Mouse (Mus musculus) limb, embryonic 14.5 days (tissue): ENCODE measurements around the gene Lbx1. TPM values are rescaled to one million over a fixed set of nuclear protein-coding genes. Genes with fewer than 3 reads are reported as not detected.

Experiments
- ATAC-seq: fragments of 200-750 bp; cut with Nextera tagmentation; 2 replicates; pipeline ENCODE4 v1.8.0; 2017; ENCODE audit warnings: low read depth, moderate number of reproducible peaks, moderate TSS enrichment; ENCODE audit not compliant: low FRiP score
- DNase-seq: peaks from one replicate; pipeline ENCODE4 v3.0.0-alpha.2; 2015; ENCODE audit warnings: low spot score
- H3K27ac ChIP-seq: fragments of 300-500 bp; sonication (generic); replicated peaks from 2 replicates; pipeline ENCODE4 v1.5.1; 2014; ENCODE audit warnings: low read depth, mild to moderate bottlenecking, low read length, moderate library complexity, mixed read lengths
- H3K27me3 ChIP-seq: fragments of 300-500 bp; sonication (generic); 2 replicates; pipeline ENCODE4 v1.6.1; 2014; ENCODE audit warnings: low read length, mixed read lengths; ENCODE audit not compliant: control insufficient read depth, insufficient read depth
- H3K36me3 ChIP-seq: fragments of 300-500 bp; sonication (generic); 2 replicates; pipeline ENCODE4 v1.6.1; 2014; ENCODE audit warnings: mild to moderate bottlenecking, low read length, moderate library complexity, mixed read lengths; ENCODE audit not compliant: control insufficient read depth, insufficient read depth
- H3K4me1 ChIP-seq: fragments of 300-500 bp; sonication (generic); 2 replicates; pipeline ENCODE4 v1.6.1; 2014; ENCODE audit warnings: antibody characterized with exemption, low read length, mixed read lengths; ENCODE audit not compliant: control insufficient read depth, insufficient read depth
- H3K4me2 ChIP-seq: fragments of 300-500 bp; sonication (generic); replicated peaks from 2 replicates; pipeline ENCODE4 v1.6.1; 2014; ENCODE audit warnings: low read depth, mild to moderate bottlenecking, low read length, moderate library complexity; ENCODE audit not compliant: severe bottlenecking
- H3K4me3 ChIP-seq: fragments of 300-500 bp; sonication (generic); replicated peaks from 2 replicates; pipeline ENCODE4 v1.5.1; 2014; ENCODE audit warnings: low read length
- H3K9ac ChIP-seq: fragments of 300-500 bp; sonication (generic); 2 replicates; pipeline ENCODE4 v1.6.1; 2014; ENCODE audit warnings: mild to moderate bottlenecking, low read depth, low read length, moderate library complexity; ENCODE audit not compliant: severe bottlenecking
- H3K9me3 ChIP-seq: fragments of 300-500 bp; sonication (generic); 2 replicates; pipeline ENCODE4 v1.6.1; 2016; ENCODE audit warnings: low read length; ENCODE audit not compliant: control insufficient read depth
- POLR2A ChIP-seq: fragments of 200-500 bp; IDR thresholded peaks from 2 replicates; pipeline ENCODE4 v1.8.0; 2012; ENCODE audit warnings: inconsistent platforms, mild to moderate bottlenecking, moderate library complexity, borderline replicate concordance; ENCODE audit not compliant: insufficient read depth, insufficient read length; ENCODE audit errors: extremely low read depth
- WGBS: fragments of 180-500 bp; shearing (Covaris S2); extraction: QIAGEN DNeasy Blood & Tissue Kit; methylation state at CpG from one replicate; pipeline ENCODE4 v1.1.7; 2014; 5-methylcytosine and 5-hydroxymethylcytosine counted together
- polyA plus RNA-seq, 2 experiments: library from polyadenylated mRNA; depleted of rRNA in 1 of 2; stranded (reverse) in 1 of 2; unstranded in 1 of 2; fragments of >200 nt; fragmentation: Nextera tagmentation in 1 of 2; extraction: Ambion mirVana in 1 of 2; gene quantifications; 2 replicates each; pipeline versions ENCODE4 v1.2.1 to v1.2.3; 2012 to 2014

Gene Lbx1
- polyA plus RNA-seq, 2 experiments: 2.2 to 2.7 TPM

DNA sequence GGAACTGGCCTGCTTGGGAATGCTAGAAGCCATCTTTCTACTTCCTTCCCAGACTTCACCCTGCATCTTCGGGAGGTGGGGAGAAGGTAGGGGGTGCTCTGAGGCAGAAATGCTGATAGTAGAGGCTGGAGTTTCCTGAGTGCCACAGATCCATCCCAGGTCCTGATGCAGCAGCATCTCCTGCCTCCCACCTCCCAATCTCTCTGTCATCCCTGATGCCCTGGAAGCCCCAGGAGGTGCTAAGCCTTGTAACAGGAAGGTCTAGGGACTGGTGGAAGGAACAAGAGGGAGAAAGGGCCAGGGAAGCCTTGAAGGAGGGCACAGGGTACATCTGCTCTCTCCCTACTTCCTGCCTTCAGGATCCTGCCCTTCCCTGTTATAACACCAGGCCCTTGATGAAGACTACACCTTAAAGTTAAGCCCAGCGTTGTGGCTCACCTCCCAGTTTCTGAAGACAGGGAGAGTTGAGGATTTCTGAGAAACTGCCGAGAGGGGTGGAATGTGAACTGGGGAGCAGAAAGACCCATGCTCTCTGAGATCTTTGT lies 2.1 kb upstream of the Lbx1 start:
- no peak overlapping the region for H3K27ac ChIP-seq
- DNase-seq (no peak), ATAC-seq (no peak)
- no peak overlapping the region for H3K9ac ChIP-seq
- no peaks in the 10 kb centered on the region for H3K9me3 ChIP-seq
- H3K4me1 ChIP-seq: peaks cover 11% of the 10 kb centered on the region
- H3K27me3 ChIP-seq: peaks cover 94% of the 10 kb centered on the region
- H3K4me2 ChIP-seq: no peak overlapping the region
- peak overlapping the region; percentile 35; the same call in 1 of the 2 replicates for H3K4me3 ChIP-seq
- H3K36me3 ChIP-seq: no peaks in the 10 kb centered on the region
- TF ChIP-seq POLR2A: no peak
- WGBS: 3% methylated on average over 3 of the region's 3 CpGs

DNA sequence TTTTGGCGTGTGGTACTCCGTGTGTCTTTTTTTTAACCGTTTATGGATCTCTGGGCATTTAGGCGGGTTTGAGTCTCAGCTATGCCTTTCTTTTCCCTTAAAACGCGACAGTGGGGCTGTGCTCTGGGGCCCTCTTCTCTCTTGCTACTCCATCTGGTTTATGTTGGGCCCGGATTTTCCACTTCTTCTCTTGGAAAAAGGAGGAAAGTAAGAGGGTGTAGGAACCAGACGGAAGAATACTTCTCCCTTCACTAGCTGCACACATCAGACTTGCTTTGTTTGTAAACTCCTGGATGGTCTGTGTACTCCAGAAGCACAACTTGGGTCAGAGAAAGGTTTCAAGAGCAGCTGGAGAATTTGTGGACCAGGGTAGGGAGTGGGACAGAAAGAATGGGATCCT lies 1.5 kb upstream of the Lbx1 start:
- Histone ChIP-seq H3K4me3 (peak overlapping the region; percentile 35), H3K27me3 (peaks cover 93% of the 10 kb centered on the region), H3K36me3 (no peaks in the 10 kb centered on the region), H3K9ac (no peak overlapping the region), H3K4me2 (peak overlapping the region; percentile 51; the same call in 1 of the 2 replicates), H3K4me1 (peaks cover 11% of the 10 kb centered on the region), H3K9me3 (no peaks in the 10 kb centered on the region), H3K27ac (no peak overlapping the region)
- no peak for TF ChIP-seq POLR2A
- ATAC-seq (no peak), DNase-seq (no peak)
- 3% methylated on average over 8 of the region's 8 CpGs for WGBS

DNA sequence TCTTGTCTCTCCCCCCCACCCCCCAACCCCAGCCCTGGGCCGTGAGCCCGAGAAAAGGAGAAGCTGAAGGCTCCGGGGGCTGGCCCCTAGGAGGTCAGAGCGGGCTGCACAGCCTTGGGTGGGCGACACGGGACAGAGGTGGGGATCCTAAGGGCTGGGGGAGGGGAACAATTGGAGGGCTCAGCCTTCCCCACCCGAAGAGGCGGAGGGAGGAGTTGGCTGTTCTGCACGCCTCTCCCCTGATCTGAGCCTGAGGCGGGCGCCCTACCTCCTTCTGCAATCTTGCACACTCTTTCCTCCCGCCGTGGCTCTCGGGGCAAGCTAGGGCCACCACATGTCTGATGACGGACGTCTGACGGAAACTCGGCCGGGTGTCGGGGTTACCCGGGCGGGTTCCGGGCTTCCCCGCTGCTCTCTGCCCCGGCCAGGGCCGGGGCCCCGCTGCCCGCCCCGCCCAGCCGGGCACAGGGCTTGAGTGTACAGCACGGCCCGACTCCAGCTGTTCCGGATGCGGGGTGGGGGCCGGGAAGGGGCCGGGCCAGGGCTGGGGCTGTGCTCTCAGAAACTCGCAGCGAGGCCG lies 841 bp upstream of the Lbx1 start:
- Histone ChIP-seq H3K4me3 (peak overlapping the region; percentile 35), H3K4me2 (peak overlapping the region; percentile 51), H3K9me3 (no peaks in the 10 kb centered on the region), H3K27me3 (peaks cover 93% of the 10 kb centered on the region), H3K4me1 (peaks cover 11% of the 10 kb centered on the region), H3K9ac (peak overlapping the region; percentile 32; the same call in 1 of the 2 replicates), H3K27ac (no peak overlapping the region), H3K36me3 (no peaks in the 10 kb centered on the region)
- ATAC-seq (peak; percentile 79), DNase-seq (peak; percentile 67)
- no peak for TF ChIP-seq POLR2A
- WGBS: under 1% methylated on average over 35 of the region's 39 CpGs

DNA sequence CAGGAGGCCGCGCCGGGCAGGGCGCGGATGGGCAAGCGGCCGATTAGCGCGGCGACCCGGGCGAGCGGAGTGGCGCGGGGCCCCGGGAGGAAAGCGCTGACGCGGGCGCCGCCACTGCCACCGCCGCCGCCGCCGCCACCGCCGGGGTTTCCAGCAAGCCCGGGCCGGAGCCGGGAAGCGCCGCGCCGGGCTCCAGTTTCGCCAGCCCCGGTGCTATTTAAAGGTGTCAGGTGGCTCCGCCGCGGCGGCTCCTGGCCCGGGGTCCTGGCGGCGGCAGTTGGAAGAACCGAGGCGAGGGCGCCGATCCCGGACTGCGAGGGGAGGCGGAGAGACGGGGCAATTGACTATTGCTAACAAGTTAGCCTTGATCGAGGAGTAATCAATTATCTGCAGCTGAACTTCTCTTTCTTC lies 276 bp downstream of the Lbx1 start:
- under 1% methylated on average over 40 of the region's 53 CpGs for WGBS
- Histone ChIP-seq H3K4me1 (peaks cover 16% of the 10 kb centered on the region), H3K4me2 (peak overlapping the region; percentile 51), H3K9me3 (no peaks in the 10 kb centered on the region), H3K27me3 (peaks cover 94% of the 10 kb centered on the region), H3K4me3 (peak overlapping the region; percentile 35), H3K36me3 (no peaks in the 10 kb centered on the region), H3K9ac (peak overlapping the region; percentile 28; the same call in 1 of the 2 replicates), H3K27ac (no peak overlapping the region)
- ATAC-seq (no peak), DNase-seq (no peak)
- no peak for TF ChIP-seq POLR2A

DNA sequence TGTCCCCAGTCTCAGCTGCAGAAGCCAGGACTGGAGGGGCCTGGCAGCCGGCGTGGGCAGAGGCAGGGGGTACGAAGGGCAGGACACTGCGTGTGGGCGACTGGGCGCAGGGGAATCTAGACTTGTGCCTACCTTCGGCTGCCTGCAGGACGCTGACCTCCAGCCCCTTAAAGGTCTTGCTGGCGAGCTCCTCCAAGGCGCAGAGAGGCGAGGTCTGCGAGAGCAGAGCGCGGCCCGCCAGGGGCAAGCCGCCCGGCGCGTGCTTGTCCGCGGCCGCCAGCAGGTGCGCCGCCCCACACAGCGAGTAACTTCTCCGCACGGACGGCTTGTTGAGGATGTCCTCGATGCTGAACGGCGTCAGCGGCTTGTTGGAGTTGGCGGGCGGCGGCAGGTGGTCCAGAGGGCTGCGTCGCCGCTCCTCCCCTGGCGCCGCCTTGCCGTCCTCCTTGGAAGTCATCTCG lies 811 bp downstream of the Lbx1 start:
- under 1% methylated on average over 21 of the region's 42 CpGs for WGBS
- Histone ChIP-seq H3K36me3 (no peaks in the 10 kb centered on the region), H3K4me3 (peak overlapping the region; percentile 35), H3K4me2 (peak overlapping the region; percentile 51), H3K27me3 (peaks cover 95% of the 10 kb centered on the region), H3K4me1 (peaks cover 16% of the 10 kb centered on the region), H3K9ac (peak overlapping the region; percentile 28; the same call in 1 of the 2 replicates), H3K9me3 (no peaks in the 10 kb centered on the region), H3K27ac (no peak overlapping the region)
- DNase-seq (no peak), ATAC-seq (no peak)
- no peak for TF ChIP-seq POLR2A
